Mouse (Mus musculus) midbrain, postnatal 0 days (tissue): ENCODE measurements around the gene Slc5a10. TPM values are rescaled to one million over a fixed set of nuclear protein-coding genes. Genes with fewer than 3 reads are reported as not detected.
A peak's percentile ranks its signal among the peaks of the same experiment; 100 is the strongest.

Experiments used
- ATAC-seq: fragments of 200-750 bp; cut with Nextera tagmentation; 2 replicates; pipeline ENCODE4 v1.8.0; 2017; ENCODE audit warnings: moderate number of reproducible peaks, mild to moderate bottlenecking, moderate TSS enrichment, moderate library complexity; ENCODE audit not compliant: low FRiP score
- DNase-seq: peaks from one replicate; pipeline ENCODE4 v3.0.0-alpha.2; 2015; ENCODE audit warnings: low spot score
- H3K27ac ChIP-seq: fragments of 300-500 bp; sonication (generic); 2 replicates; pipeline ENCODE4 v1.5.1; 2014; ENCODE audit warnings: low read depth, mild to moderate bottlenecking, low read length, mixed read lengths
- H3K27me3 ChIP-seq: fragments of 300-500 bp; sonication (generic); 2 replicates; pipeline ENCODE4 v1.6.1; 2014; ENCODE audit warnings: low read length, control low read depth, mixed read lengths; ENCODE audit not compliant: insufficient read depth
- H3K36me3 ChIP-seq: fragments of 300-500 bp; sonication (generic); 2 replicates; pipeline ENCODE4 v1.6.1; 2014; ENCODE audit warnings: low read length, control low read depth, mixed read lengths; ENCODE audit not compliant: insufficient read depth
- H3K4me1 ChIP-seq: fragments of 300-500 bp; sonication (generic); 2 replicates; pipeline ENCODE4 v1.6.1; 2014; ENCODE audit warnings: mild to moderate bottlenecking, control low read depth, antibody characterized with exemption, low read length, mixed read lengths; ENCODE audit not compliant: insufficient read depth
- H3K4me2 ChIP-seq: fragments of 300-500 bp; sonication (generic); 2 replicates; pipeline ENCODE4 v1.6.1; 2014; ENCODE audit warnings: low read depth, mild to moderate bottlenecking, low read length, mixed read lengths; ENCODE audit not compliant: poor library complexity, severe bottlenecking
- H3K4me3 ChIP-seq: fragments of 300-500 bp; sonication (generic); 2 replicates; pipeline ENCODE4 v1.5.1; 2014; ENCODE audit warnings: low read depth, mild to moderate bottlenecking, low read length, moderate library complexity
- H3K9ac ChIP-seq: fragments of 300-500 bp; sonication (generic); replicated peaks from 2 replicates; pipeline ENCODE4 v1.6.1; 2014; ENCODE audit warnings: mild to moderate bottlenecking, low read length, moderate library complexity, mixed read lengths; ENCODE audit not compliant: poor library complexity, severe bottlenecking
- H3K9me3 ChIP-seq: fragments of 300-500 bp; sonication (generic); 2 replicates; pipeline ENCODE4 v1.6.1; 2016; ENCODE audit warnings: low read length, control low read depth
- CTCF ChIP-seq: IDR thresholded peaks from 2 replicates; pipeline ENCODE4 v1.5.1; 2016; ENCODE audit warnings: antibody characterized with exemption, mild to moderate bottlenecking
- WGBS: fragments of 180-500 bp; shearing (Covaris S2); extraction: QIAGEN DNeasy Blood & Tissue Kit; methylation state at CpG from one replicate; pipeline ENCODE4 v1.1.7; 2014; 5-methylcytosine and 5-hydroxymethylcytosine counted together
- polyA plus RNA-seq: library from polyadenylated mRNA; unstranded; fragments of >200 nt; fragmentation: Nextera tagmentation; extraction: Ambion mirVana; gene quantifications from 2 replicates; pipeline ENCODE4 v1.2.1, GENCODE M21; 2015
- total RNA-seq: library from RNA; depleted of rRNA; stranded (reverse); fragments of >200 nt; gene quantifications from 2 replicates; pipeline ENCODE4 v1.2.3, GENCODE M21; 2014

Slc5a10 gene
- total and polyA plus RNA-seq, 2 experiments from 2014 or later: 0.19 TPM; not detected in 1

GRCm38 (mm10) chr11:61701696-61702095 is 18.9 kb downstream of the Slc5a10 start:
- ATAC-seq: no peak

GRCm38 (mm10) chr11:61699933-61700332 is 20.7 kb downstream of the Slc5a10 start:
- no peak overlapping the region for H3K27ac ChIP-seq
- no peak overlapping the region for H3K4me3 ChIP-seq
- no peaks in the 10 kb centered on the region for H3K9me3 ChIP-seq
- H3K9ac ChIP-seq: no peak overlapping the region
- no peaks in the 10 kb centered on the region for H3K36me3 ChIP-seq
- WGBS: 52% methylated on average over 4 of the region's 4 CpGs
- H3K4me1 ChIP-seq: no peaks in the 10 kb centered on the region
- no peak overlapping the region for H3K4me2 ChIP-seq
- TF ChIP-seq CTCF: no peak
- DNase-seq (peak; percentile 58), ATAC-seq (no peak)
- H3K27me3 ChIP-seq: no peaks in the 10 kb centered on the region

More at GRCm38 (mm10) chr11:61701696-61702095, 18.9 kb downstream of the Slc5a10 start:
- H3K4me3 ChIP-seq: no peak overlapping the region
- 41% methylated on average over 5 of the region's 5 CpGs for WGBS
- H3K27me3 ChIP-seq: no peaks in the 10 kb centered on the region
- H3K4me2 ChIP-seq: no peak overlapping the region
- DNase-seq: no peak
- H3K9me3 ChIP-seq: no peaks in the 10 kb centered on the region
- H3K36me3 ChIP-seq: no peaks in the 10 kb centered on the region
- H3K27ac ChIP-seq: no peak overlapping the region
- no peak overlapping the region for H3K9ac ChIP-seq
- no peak for TF ChIP-seq CTCF
- no peaks in the 10 kb centered on the region for H3K4me1 ChIP-seq

GRCm38 (mm10) chr11:61699460-61699859 is 21.2 kb downstream of the Slc5a10 start:
- Histone ChIP-seq H3K4me1 (no peaks in the 10 kb centered on the region), H3K4me2 (no peak overlapping the region), H3K4me3 (no peak overlapping the region), H3K27ac (no peak overlapping the region), H3K9me3 (no peaks in the 10 kb centered on the region), H3K36me3 (no peaks in the 10 kb centered on the region), H3K27me3 (no peaks in the 10 kb centered on the region), H3K9ac (no peak overlapping the region)
- no peak for ATAC-seq
- WGBS: 93% methylated on average over 5 of the region's 5 CpGs
- TF ChIP-seq CTCF: no peak
- no peak for DNase-seq

DNA sequence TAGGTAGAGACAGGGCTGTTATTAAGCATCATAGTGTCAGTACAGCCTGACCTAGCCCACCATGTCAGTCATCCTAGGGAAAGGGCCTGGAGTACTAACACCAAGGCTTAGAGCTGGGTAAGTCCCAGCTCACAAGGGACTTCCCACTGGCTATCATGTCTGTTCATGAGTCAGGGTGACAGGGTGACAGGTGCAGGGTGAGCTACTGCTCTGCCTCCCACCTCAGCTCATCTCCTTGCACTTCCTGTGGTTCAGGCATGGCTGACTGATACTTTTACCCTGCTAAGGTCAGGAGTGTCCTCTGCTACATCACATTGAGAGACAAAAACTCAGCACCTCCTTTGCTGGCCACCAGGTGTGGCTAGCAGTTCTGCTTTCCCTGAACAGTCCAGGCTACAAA is 21.8 kb downstream of the Slc5a10 start:
- Histone ChIP-seq H3K27ac (no peak overlapping the region), H3K9ac (no peak overlapping the region), H3K27me3 (no peaks in the 10 kb centered on the region), H3K4me3 (no peak overlapping the region), H3K4me1 (no peaks in the 10 kb centered on the region), H3K4me2 (no peak overlapping the region), H3K9me3 (no peaks in the 10 kb centered on the region), H3K36me3 (no peaks in the 10 kb centered on the region)
- DNase-seq (no peak), ATAC-seq (no peak)
- TF ChIP-seq CTCF: no peak

DNA sequence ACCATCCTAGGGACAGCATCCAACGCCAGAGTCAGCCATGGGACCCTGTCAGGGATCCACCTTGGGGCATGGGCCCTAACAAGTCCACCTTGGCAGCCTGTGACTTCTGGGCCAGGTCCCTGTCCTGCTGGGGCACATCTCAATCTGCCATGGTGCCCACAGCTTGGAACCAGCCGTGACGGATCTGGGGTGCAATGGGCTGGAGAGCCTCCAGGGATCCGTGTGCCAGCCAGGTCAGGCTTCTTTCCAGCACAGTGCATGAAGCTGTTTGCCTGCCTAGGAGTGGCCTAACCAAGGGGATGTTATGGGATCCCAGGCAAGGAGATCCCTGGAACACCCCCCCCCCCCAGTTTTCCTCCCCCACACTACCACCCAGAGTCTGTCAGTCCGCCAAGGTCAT is 27.6 kb downstream of the Slc5a10 start:
- WGBS: 85% methylated on average over 5 of the region's 5 CpGs
- Histone ChIP-seq H3K27me3 (no peaks in the 10 kb centered on the region), H3K9ac (no peak overlapping the region), H3K4me3 (no peak overlapping the region), H3K27ac (no peak overlapping the region), H3K4me2 (no peak overlapping the region), H3K9me3 (no peaks in the 10 kb centered on the region), H3K4me1 (no peaks in the 10 kb centered on the region), H3K36me3 (no peaks in the 10 kb centered on the region)
- TF ChIP-seq CTCF: no peak
- DNase-seq: no peak
- no peak for ATAC-seq

- WGBS: 61% methylated on average over 2 of the region's 2 CpGs
Observed at GRCm38 (mm10) chr11:61687595-61687994, 33.0 kb downstream of the Slc5a10 start.

More at GRCm38 (mm10) chr11:61687595-61687994, 33.0 kb downstream of the Slc5a10 start:
- H3K4me3 ChIP-seq: no peak overlapping the region
- H3K27ac ChIP-seq: no peak overlapping the region
- no peak overlapping the region for H3K9ac ChIP-seq
- peaks cover 23% of the 10 kb centered on the region for H3K27me3 ChIP-seq
- H3K4me2 ChIP-seq: no peak overlapping the region
- DNase-seq (no peak), ATAC-seq (no peak)
- no peaks in the 10 kb centered on the region for H3K9me3 ChIP-seq
- H3K4me1 ChIP-seq: no peaks in the 10 kb centered on the region
- H3K36me3 ChIP-seq: no peaks in the 10 kb centered on the region
- no peak for TF ChIP-seq CTCF
